Mouse (Mus musculus): ENCODE data around the gene Cd52.

Cd52 gene

DNA sequence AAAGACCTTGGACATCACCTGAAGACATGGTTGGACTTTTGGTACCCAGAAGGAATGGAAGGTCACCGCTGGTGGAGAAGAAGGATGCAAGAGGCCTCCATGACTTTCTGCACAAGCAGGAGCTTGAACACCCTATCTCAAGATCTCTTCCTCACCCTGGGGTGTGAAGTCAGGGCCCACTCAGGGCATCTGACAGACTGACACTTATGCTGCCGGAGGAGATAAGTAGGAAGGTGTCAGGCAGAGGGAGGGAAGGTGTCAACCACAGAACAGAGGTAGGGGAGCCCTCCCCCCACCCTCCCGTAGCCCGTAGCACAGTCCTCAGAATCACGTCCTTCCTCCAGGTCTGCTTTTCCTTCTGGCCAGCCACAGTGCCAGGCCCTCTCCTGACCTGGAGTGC, 47.2 kb downstream of the Cd52 start:
- DNase-seq: no peak

DNA sequence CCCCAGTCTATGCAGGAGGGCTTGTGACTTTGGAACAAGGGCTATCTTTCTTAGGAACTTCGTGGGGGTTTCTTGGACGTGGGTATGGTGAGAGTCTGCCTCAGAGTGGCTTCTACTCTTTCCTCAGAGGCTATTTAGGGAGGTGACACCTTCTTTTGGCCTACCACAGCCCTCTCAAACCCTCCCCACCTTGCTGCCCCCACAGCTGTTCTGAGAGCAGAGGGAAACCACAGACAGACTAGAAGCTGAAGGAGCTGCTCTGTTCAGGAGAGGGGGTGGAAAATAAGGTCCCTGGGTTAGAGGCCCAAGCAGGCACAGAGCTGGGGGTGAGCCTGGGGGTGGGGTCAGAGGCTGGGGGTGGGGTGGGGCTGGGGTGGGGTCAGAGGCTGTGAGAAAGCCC, 51.8 kb downstream of the Cd52 start:
- DNase-seq: peak; percentile 31 to 60

- DNase-seq: no peak
Observed at GRCm38 (mm10) chr4:134041317-134042123, 53.4 kb downstream of the Cd52 start.

DNA sequence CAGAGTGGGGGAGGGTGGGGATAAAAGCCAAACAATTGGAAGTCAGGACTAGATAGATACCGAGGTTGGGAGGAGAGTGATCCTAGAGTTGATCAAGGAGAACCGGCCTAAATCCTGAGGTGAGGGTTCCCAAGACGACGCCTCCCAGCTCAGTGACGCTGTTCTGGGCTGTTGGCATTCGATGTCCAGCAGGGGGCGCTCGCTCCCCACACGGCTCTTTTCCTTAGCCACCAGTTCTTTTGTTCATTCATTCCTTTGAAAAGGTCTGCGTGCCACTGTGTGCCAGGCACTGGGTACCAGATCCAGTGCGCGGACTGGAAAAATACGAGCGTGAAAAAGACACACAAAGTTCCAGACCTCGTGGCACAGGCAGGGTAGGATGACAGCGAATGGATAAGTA, 58.9 kb downstream of the Cd52 start:
- DNase-seq: peak; percentile 75 to 81
